Mouse (Mus musculus) heart, postnatal 25 days (tissue): ENCODE data around the gene Zfp37. TPM values are rescaled to one million over a fixed set of nuclear protein-coding genes. Genes with fewer than 3 reads are reported as not detected.
"Not testable (repeated sequence)": the region's sequence is repeated elsewhere in the genome, so short reads cannot be mapped to it uniquely, and the experiment has no call there.

ENCODE experiments used
- DNase-seq: peaks from one replicate; pipeline ENCODE4 v3.0.0; 2022; ENCODE audit warnings: low spot score
- intact Hi-C: fragments of 180-260 bp; cut with DNase I; formaldehyde crosslinking; loops from one replicate; pipeline ENCODE4 v1.15.1; 2025
- total RNA-seq, 2 experiments: library from RNA; stranded (reverse); gene quantifications; 2 replicates each; pipeline ENCODE4 v1.2.3; 2021

Zfp37 gene
- total RNA-seq = 1 to 10 TPM; 1.7 to 2.1 TPM

DNA sequence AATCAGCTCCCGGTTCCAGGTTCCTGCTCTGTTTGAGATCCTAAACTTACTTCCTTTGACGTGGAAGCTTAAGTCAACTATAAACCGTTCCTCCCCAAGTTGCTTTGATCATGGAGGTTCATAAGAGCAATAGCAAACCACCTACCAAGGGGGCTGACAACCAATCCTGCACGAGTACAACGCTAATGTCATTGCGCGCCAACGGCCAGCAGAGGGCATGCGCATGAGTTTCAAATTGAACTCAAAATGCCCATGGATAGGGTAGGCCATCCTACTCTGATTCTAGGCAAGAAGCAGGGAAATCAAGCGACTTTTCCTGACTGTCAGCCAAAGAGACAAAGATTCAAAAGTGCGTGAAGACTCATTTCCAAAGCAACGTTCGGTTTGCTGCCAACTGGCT, at the start of gene Zfp37:
Gene Zfp37, minus strand, starts transcription at position 279 of the 400 bp plus-strand sequence.
- intact Hi-C loops = no loop called here
- DNase-seq = no peak

DNA sequence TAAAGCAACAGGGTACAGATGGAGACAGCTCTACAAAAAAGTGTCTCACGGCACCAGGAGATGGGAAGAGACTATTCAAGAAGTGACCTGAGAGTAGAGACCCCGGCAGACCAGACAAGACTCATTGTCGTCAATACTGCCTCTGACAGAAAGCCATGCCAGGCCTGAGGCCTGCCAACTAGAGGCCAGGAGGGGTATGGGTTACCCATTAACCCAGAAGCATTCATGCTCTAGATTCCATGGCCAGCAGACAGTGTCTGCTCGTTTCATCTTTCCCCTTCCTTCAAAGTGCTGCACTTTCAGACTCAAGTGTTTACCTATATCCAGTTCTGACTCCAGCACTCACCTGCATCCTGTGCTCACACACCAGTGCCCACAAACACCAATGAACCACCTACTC, 47.2 kb upstream of the Zfp37 start:
- DNase-seq = no peak
- intact Hi-C loops = no loop called here

DNA sequence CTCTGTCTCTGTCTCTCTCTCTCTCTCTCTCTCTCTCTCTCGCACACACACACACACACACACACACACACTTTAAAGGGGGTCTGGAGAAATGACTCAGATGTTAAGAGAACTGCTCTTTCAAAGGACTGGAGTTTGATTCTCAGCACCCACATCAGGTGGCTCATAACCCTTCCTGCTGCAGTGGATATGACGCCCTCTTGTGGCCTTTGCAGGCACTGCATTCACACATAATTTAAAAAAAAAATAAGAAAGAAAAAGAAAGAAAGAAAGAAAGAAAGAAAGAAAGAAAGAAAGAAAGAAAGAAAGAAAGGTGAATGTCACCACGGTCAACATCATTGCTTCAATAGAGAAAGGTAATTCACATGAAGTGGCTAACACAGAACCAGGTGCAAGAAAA, 46.4 kb upstream of the Zfp37 start:
- DNase-seq = no peak
- intact Hi-C loops = no loop called here

DNA sequence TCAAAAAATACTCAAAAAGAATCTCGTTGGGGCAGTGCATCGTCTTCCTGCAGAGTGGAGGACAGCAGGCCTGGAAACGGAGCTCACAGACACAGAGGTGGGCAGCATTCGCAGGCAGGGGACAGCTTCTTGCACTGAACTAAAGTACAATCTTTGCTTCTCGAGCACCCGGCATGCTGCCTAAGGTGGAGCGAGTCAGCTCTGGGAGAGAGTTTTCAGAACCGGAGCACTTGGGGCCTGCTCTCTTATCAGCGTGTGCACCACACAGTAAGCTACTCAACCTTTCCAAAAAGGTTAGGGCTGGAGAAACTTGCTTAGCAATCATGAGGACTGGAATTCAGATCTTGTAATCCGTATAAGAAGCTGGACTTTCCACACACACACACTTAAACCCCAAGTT, 45.8 kb upstream of the Zfp37 start:
- DNase-seq = no peak
- intact Hi-C loops = no loop called here

DNA sequence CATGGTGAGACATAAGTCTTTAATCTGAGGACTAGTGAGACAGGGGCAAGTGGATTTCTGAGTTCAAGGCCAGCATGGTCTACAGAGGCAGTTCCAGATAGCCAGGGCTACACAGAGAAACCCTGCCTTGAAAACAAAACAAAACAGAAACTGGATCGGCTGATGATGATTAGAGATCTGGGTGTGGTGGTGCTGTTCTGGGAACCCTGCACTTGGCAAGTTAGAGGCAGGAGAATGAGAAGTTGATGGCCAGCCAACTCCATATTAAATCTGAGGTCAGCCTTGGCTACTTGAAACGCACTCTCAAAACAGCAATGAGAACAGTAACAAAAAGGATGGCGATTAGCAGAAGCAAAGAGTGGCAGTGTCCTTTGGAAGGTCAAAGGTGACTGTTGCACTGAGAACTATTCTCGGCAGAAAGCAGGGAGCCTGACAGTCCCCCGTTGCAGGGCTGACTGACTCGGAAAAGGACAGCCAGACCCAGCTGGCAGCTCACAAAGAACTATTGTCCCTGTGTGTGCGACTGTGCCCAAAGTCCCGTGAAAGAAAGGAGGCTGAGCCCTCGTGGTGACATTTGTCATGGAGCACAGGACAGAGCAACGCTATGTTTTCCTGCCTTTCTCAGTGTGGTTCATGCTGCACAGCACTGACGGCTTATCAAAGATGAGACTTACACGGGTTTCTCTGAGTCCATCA, 44.1 kb upstream of the Zfp37 start:
- intact Hi-C loops = no loop called here

DNA sequence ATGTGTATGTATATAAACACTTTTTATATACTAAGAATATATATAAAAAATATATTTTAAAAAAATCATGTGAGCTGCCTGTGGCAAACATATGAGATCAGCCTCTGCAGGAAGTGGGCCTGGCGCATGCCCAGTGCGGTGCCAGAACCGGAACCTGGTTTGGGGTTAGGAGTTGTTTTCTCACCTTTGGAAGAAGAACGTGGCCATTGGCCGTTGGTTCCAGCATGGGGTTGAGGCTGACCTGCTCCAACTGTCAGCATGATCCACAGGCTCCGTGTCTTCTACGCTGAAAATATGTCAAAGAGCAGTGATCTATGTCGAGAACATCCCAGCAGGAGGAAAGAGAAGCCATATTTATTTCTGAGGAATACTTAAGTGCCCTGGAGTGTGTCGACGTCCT, 43.1 kb upstream of the Zfp37 start:
- intact Hi-C loops = no loop called here

More for the DNA sequence above, 44.1 kb upstream of the Zfp37 start:
- no peak for DNase-seq

DNA sequence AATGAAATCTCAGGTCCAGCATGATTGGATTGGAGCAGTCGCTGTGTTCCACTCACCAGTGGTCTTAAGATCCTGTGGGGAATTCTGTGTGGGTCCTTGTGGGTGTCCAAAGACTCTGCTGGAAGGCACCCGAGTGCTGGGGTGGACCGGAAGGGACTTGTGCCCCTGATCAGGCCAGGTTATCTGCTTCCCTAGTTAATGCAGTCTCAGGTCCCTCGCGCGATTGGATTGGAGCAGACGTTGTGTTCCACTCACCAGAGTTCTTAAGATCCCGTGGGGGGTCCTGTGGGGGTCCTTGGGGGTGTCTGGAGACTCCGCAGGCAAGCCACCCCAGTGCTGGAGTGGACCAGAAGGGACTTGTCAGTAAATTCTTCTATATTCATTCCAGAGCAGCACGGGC, 41.8 kb upstream of the Zfp37 start:
- intact Hi-C loops = no loop called here
- DNase-seq = no peak

More for the DNA sequence above, 43.1 kb upstream of the Zfp37 start:
- DNase-seq = no peak

DNA sequence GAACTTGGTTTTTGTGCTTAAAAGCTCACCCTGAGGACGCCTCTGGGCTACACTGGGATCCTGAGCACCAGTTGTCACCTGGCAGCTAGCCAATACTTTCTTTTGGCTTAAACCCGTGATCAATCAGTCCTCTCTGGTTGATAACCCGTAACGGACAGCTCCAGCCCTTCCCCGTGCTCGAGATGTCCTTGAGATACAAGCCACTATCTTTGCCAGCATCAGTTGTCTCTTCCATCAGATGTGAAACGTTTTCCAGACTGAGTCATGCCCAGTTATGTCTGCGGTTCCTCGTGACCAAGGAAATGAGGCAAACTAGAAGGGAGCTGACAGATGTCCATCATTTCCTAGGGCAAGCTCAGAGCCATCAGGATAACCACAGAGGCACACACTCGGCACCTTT, 36.3 kb upstream of the Zfp37 start:
- intact Hi-C loops = no loop called here
- no peak for DNase-seq

DNA sequence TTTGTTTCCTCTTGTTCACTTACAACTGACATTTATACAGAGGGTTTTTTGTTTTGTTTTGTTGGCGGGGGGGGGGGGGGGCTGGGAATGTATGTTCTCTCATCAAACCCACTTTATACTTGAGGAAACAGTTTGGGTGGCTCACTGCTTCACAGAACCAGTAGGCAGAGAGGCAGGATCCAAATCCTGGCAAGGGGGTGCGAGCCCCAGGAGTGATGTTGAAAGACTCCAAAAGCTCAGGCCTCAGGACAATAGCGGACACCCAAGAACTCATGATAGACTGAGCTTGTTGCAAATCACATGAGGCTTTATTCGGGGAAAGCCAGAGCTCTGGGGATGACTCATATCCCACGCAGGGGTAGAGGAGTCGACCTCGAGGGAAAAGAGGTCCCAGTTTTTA, 35.2 kb upstream of the Zfp37 start:
- DNase-seq, intact Hi-C loops: not testable (repeated sequence)

DNA sequence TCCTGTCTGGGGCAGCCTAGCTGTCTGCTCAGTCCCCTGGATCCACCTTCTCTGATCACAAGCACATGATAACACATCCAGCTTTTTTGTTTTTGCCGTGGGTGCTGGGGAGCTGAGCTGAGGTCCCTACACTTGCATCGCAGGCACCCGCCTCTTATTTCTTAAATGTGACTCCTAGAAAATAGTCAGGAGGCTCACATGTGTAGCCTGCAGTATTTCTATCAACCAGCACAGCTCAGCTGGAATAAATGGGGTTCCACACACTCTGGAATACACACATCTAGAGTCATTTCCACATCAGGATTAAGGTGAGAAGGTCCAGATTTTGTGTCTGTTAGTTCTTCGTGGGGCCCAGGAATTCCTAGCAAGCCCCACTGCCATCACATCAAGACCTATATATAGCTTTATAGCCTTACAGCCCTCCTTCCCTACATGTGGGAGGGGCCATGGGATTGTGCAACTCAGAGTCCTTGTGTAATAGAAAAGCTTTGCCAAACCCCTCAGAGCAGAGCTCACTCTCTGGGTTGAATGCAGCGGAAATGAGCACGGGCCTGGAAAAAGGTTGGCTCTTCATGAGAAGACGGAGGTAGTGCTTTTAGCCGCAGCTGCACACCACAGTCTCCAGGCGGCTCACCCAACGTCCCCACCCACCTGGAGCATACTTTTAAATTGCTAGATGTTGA, 34.4 kb upstream of the Zfp37 start:
- no peak for DNase-seq
- intact Hi-C loops = no loop called here

DNA sequence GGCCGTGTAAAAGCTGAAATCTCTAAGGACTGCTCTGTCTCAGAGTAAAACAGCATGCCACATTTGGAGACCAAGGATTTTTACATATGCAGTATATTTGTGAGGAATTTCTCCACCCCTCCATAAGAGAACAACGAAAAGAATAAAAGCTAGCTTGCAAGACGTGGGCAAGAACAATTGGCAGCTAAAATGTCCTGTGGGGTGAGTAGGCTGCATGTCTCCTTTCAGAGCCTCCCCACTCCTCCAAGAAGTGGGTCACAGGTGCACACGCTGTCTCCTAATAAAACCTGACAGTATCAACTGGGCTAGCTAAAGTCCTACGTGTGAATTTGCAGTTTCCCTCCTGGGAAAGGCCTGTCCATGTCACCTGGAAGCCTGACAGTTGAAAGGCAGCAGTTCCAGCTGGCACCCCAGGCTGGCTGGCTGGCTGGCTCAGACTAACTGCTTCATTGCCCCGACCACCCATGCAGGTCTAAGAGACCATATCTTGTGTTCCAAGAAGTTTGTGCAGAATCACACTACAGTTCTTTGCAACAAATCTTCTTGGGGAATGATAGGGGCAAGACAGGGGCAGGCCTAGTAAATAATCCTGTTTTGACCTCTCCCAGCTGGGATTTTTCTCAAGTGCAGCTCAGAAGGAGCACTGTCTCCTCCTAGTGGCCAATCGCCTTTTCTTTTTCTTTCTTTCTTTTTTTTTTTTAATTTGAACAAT, 32.4 kb upstream of the Zfp37 start:
- DNase-seq = no peak
- intact Hi-C loops = no loop called here

DNA sequence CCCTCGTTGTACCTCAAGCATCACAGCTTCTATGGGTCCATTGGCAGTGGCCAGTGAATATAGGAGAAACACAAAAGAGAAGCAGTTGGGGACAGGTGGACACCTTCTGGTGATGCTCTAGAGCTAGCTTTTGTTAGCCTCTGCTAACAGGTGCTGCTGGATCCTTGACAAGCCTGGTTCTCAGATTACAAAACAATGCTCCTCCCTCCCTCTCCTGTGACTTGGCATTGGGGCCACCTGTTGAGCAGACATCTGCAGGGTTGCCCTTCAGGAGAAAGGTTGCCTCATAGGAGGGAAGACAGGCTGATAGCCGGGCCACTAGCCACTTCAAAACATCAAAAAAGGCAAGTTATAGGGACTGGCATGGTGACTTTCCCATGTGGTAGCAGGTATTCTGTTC, 31.4 kb upstream of the Zfp37 start, which contains the start of gene Slc31a2:
Gene Slc31a2, plus strand, starts transcription at position 287 of the 400 bp plus-strand sequence.
- no peak for DNase-seq
- intact Hi-C loops = no loop called here

DNA sequence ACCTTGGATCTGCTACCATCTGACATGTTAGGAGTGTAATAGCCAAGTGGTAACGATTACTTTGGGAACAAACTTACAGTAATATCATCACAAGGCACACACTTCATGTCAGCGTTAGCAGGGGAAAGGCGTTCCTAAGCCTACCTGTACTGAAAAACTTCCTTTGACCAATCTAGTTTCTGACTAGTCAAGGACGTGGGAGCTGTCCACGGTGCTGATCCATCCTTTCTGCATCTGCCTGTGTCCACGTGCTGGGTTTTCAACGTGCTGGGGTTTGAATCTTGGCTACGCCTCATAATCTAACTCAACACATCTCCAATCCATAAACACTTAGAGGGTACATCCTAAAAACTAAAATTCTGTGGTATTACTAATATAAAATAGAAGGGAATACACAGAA, 26.1 kb upstream of the Zfp37 start:
- intact Hi-C loops = no loop called here
- no peak for DNase-seq

DNA sequence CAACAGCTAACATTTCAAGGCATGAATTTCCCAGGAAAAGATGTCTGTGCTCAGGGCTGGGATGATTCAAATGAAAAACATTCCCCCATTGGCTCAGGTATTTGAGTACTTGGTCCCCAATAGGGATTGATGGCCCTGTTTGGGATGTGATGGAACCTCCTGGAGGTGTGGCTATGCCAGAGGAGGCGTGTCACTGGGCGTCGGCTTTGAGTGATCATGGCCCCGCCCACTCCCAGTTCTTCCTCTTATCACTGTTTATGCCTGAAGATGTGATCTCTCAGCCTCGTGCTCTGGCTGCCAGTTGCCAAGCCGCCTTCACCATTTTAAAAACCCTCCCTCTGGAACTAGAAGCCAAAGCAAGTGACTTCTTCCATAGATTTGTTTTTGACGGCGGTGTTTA, 23.7 kb upstream of the Zfp37 start:
- intact Hi-C loops = no loop called here
- no peak for DNase-seq

DNA sequence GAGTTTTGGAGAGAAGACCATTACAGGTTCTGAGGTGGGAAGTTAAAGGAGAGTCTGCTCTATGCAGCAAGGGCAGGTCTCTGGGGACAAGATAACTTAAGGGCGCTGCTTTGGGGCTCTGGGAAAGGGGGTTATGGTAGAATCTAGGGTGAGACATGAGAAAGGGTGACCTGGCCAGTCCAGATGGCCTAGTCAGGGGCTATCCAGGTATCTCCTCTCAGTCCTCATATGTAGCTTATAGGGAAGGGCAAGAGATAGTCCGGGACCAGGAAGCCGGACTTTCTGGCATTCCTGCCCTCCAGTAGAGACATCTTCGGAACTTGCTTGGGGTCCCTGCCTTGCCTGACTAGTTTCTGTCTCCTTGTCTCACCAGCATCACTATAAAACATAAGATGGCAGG, 20.9 kb upstream of the Zfp37 start:
- intact Hi-C loops = no loop called here
- DNase-seq = no peak

DNA sequence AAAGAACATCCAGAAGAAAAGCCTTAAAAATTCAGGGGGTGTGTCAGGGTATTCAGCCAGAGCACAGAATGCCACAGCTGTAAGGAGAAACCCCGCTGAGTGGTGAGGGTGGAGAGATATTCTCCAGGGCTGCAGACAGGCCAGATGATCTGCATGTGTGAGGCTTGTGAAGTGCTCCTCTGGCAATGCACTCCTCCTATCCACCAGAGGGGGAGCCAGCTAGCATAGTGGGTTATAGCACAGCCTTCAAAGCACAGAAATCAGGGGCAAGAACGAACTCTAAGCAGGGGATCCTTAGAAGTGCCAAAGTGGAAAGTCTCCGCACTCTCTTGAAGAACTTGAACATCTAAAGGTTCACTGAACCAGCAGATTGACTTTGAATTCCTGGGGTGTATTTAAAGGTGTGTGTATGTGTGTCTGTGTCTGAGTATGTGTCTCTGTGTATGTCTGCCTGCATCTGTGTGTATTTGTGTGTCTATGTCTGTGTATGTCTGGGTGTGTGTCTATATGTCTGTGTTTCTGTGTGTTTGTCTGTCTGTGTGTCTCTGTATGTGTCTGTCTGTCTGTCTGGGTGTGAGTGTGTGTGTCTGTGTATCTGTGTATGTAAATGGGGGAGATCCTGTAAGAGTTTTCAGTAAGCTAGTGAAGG, 20.2 kb upstream of the Zfp37 start:
- intact Hi-C loops = no loop called here
- no peak for DNase-seq

DNA sequence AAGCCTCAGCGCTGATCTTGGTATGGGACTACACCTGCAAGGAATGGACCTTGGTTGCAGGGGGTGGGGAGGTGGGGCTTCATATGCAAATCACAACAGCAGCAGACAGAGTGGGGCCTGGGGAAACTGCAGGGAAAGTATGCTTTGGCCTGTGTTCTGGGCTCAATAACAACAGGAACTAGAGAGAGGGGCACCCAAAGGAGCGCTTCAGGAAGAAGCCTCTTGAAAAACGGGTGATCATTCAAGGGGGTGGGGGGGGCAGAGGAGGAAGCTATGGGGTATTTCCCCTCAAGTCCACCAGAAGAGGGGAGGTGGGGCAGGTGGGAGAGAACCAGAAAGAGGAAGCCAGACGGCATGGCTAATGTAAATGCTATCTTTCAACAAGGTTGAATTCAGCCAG, 17.5 kb upstream of the Zfp37 start:
- DNase-seq = no peak
- intact Hi-C loops = no loop called here

DNA sequence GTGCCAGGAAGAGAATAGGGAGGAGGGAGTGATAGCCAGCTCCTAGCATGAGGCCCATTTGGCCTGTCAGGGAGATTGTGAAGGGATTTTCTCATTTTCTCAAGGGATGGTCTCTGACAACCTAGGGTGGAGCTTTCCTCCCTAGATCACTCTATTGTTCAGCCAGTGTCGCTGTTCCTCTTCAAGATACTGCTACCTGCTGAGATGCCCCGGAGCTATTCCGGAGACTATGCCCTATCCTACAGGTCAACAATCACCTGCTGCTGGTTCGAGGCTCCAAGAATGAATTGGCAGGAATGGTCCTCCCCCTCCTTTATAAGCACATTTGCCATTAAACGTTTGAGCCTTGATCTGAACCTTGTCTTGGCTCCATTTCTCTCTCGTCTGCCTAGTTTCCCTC, 9.7 kb upstream of the Zfp37 start:
- intact Hi-C loops = no loop called here
- DNase-seq = no peak

DNA sequence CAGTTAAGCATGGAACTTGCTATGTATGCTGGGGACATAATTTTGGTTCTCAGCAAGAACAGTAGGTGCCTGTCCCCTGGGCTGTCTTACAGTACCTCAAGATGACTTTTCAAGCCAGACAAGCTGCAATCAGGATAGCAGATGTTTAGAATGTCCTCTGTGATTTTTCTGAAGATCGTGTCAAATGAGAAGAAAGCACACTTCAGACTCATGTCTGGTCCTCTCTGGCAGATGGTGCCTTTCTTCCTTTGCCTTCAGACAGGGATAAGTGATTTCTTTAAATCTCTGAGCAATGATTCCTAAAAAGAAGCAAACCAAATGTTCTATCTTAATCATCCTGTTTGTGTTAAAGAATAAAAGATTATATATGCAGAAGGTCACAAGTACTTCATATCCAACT, 694 bp downstream of the Zfp37 start:
- no peak for DNase-seq
- intact Hi-C loops = no loop called here

DNA sequence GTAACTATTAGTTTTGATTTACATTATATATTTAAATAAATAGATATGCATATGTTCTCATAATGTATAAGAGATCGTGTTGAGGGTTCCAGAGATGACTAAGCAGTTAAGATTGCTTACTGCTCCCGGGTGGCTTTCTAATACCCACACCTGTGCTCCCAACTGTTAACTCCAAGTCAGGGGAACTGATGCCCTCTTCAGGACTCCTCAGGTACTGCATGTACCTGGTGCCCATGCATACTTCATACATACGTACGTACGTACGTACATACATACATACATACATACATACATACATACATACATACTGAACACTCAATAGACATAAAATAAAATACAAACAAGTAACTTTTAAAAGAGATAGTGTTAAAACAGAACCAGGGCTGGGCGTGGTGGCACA, 1.4 kb downstream of the Zfp37 start:
- no peak for DNase-seq
- intact Hi-C loops = loop anchor here (5.0 kb wide), 1 partner anchor 97 kb away; no protein-coding TSS in a partner anchor

DNA sequence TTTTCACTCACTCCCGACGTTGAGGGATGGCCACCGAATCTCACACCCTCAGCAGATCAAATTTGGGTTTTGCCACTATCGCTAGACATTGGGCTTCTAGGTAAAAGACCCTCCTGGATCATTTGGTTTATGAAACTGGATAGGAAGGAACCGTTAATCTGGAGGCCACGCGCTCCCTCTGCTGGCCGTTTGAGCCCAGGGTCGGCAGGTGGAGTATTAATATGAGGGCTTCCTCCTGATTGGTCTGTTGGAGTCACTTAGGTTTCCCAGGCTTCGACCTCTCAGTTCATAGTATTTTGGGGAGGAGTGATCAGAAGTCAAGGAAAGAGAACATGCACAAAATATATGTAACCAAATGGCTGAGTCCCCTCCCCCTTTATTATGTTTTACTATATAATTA, 2.5 kb downstream of the Zfp37 start:
- no peak for DNase-seq
- intact Hi-C loops = loop anchor here (5.0 kb wide), 1 partner anchor 96 kb away; no protein-coding TSS in a partner anchor
